Mouse (Mus musculus): ENCODE data around the gene Synpo2l. TPM values are rescaled to one million over a fixed set of nuclear protein-coding genes. Genes with fewer than 3 reads are reported as not detected.
"Not testable (repeated sequence)": the region's sequence is repeated elsewhere in the genome, so short reads cannot be mapped to it uniquely, and the experiment has no call there.

Gene Synpo2l
- 1.5 and 4.3 TPM in 2 replicates for polyA plus RNA-seq (2012; rRNA removed)

- no peak for DNase-seq
Measured at GRCm38 (mm10) chr14:20668154-20668810, at the start of gene Synpo2l. Gene Synpo2l, minus strand, starts transcription at chr14:20668354.

GRCm38 (mm10) chr14:20713832-20714231, 45.7 kb upstream of the Synpo2l start:
- WGBS: 65% methylated on average over 11 of the region's 11 CpGs
- no peak for TF ChIP-seq POLR2A (IDR thresholded peaks at IDR 0.05; ENCODE audit: borderline replicate concordance, extremely low read depth, low read depth, low read length)
- no peak for TF ChIP-seq CTCF (IDR thresholded peaks at IDR 0.05; ENCODE audit: insufficient read depth, low read length)
- H3K4me1 ChIP-seq (ENCODE audit: control insufficient read depth, insufficient read depth, low read length): peaks cover 3% of the 10 kb centered on the region; the same call in 1 of the 2 replicates
- no peak for DNase-seq
- no peak overlapping the region for H3K4me3 ChIP-seq (replicated peaks; ENCODE audit: extremely low read depth, low read depth, low read length)

More at GRCm38 (mm10) chr14:20668154-20668810, at the start of gene Synpo2l:
- 76% methylated on average over 8 of the region's 8 CpGs for WGBS
- TF ChIP-seq CTCF (IDR thresholded peaks at IDR 0.05; ENCODE audit: insufficient read depth, low read length): no peak
- TF ChIP-seq POLR2A (IDR thresholded peaks at IDR 0.05; ENCODE audit: borderline replicate concordance, extremely low read depth, low read depth, low read length): no peak
- Histone ChIP-seq H3K4me3 (replicated peaks; ENCODE audit: extremely low read depth, low read depth, low read length) (no peak within 1 kb of the TSS), H3K4me1 (ENCODE audit: control insufficient read depth, insufficient read depth, low read length) (no peaks in the 10 kb centered on the region)

DNA sequence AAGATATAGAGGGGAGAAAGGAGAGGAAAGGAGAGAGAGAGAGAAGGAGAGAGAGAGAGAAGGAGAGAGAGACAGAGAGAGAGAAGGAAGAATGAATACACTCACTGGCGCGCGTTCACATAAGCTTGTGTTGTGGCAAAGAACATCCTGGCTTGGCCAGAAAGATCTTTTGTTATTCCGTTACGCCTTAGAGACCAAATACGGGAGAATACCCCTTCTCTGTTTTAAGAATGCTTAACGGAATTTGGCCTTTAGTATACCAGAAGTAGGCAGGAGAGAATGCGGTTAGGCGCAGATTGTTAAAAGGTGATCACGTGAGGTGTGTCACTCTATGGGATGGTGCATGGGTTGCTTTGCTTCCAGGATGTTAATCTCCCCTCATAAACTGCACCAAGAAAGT, 40.1 kb upstream of the Synpo2l start:
- no peak for DNase-seq
- Histone ChIP-seq H3K4me1 (ENCODE audit: control insufficient read depth, insufficient read depth, low read length) (peaks cover 8% of the 10 kb centered on the region), H3K4me3 (replicated peaks; ENCODE audit: extremely low read depth, low read depth, low read length) (peak overlapping the region; percentile 65)
- TF ChIP-seq CTCF (IDR thresholded peaks at IDR 0.05; ENCODE audit: insufficient read depth, low read length) (no peak), POLR2A (IDR thresholded peaks at IDR 0.05; ENCODE audit: borderline replicate concordance, extremely low read depth, low read depth, low read length) (no peak)
- WGBS: 4% methylated on average over 10 of the region's 10 CpGs

DNA sequence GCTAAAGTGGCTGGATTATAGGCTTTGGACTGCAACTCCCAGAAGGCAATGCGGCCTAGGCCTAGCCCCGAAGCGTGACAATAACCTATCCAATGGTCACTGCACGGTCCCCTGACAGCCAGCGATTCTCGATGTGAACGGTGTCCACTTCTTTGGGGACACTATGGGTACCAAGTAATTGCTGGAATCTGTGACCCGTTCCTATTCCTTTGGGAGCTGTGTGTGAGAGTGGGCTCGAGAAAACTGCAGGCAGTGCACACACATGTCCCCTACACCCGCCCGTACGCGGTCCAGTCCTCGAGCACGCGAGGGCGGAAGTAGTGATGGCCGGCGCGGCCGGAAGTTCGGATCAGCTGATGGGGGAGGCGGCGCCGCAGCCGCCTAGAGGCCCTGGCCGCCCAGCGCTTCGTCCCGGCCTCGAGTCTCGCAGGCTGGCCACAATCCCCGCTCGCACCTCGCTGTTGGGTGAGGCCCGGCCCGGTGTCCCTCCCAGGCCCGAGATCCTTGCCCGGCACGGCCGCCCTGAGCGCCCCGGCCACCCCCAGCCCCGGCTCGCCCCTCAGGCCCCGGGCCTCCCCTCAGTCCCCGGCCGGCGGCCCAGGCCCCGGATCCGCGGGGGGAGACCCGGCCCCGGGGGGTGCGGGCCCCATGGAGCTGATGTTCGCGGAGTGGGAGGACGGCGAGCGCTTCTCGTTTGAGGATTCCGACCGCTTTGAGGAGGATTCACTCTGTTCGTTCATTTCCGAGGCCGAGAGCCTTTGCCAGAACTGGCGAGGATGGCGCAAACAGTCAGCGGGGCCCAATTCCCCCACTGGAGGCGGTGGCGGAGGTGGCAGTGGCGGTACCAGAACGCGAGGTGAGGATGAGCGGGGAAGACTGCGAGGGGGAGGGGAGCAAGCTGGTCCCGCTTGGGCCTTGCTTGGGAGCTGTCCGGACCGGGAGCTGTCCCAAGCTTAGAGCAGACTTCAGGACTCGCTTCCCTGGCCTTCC, 39.3 kb upstream of the Synpo2l start, which contains the start of gene Zswim8:
Gene Zswim8, plus strand, starts transcription at position 352 of the 990 bp plus-strand sequence.
- peak; percentile 92 for DNase-seq
- H3K4me3 ChIP-seq (replicated peaks; ENCODE audit: extremely low read depth, low read depth, low read length): peak within 1 kb of the TSS; percentile 65
- peaks cover 8% of the 10 kb centered on the region for H3K4me1 ChIP-seq (ENCODE audit: control insufficient read depth, insufficient read depth, low read length)
- WGBS: 1% methylated on average over 80 of the region's 80 CpGs
- TF ChIP-seq CTCF (IDR thresholded peaks at IDR 0.05; ENCODE audit: insufficient read depth, low read length) (no peak), POLR2A (IDR thresholded peaks at IDR 0.05; ENCODE audit: borderline replicate concordance, extremely low read depth, low read depth, low read length) (peak; percentile 75; the same call in 1 of the 2 replicates)

DNA sequence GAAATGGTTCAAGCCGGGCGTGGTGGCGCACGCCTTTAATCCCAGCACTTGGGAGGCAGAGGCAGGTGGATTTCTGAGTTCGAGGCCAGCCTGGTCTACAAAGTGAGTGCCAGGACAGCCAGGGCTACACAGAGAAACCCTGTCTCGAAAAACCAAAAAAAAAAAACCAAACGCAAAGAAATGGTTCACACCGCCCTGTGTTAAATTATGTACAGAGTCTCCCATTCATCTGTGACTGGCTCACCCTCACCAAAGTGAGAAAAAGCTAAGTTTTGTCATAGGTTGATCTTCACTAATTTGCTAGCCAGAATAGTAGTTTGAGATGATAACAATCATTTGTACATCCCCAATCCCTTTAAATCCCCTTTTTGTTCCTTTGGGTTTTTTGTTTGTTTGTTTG, 35.3 kb upstream of the Synpo2l start:
- H3K4me1 ChIP-seq (ENCODE audit: control insufficient read depth, insufficient read depth, low read length); DNase-seq: not testable (repeated sequence)
- 8% methylated on average over 8 of the region's 8 CpGs for WGBS
- peak overlapping the region; percentile 97 for H3K4me3 ChIP-seq (replicated peaks; ENCODE audit: extremely low read depth, low read depth, low read length)

GRCm38 (mm10) chr14:20702741-20703381, 34.7 kb upstream of the Synpo2l start, which contains the start of gene Chchd1:
Gene Chchd1, plus strand, starts transcription at chr14:20703006.
- peak within 1 kb of the TSS; percentile 97 for H3K4me3 ChIP-seq (replicated peaks; ENCODE audit: extremely low read depth, low read depth, low read length)
- peak; percentile 96 for DNase-seq
- H3K4me1 ChIP-seq (ENCODE audit: control insufficient read depth, insufficient read depth, low read length): peaks cover 7% of the 10 kb centered on the region
- peak; percentile 85 for TF ChIP-seq POLR2A (IDR thresholded peaks at IDR 0.05; ENCODE audit: borderline replicate concordance, extremely low read depth, low read depth, low read length)
- TF ChIP-seq CTCF (IDR thresholded peaks at IDR 0.05; ENCODE audit: insufficient read depth, low read length): no peak
- WGBS: under 1% methylated on average over 61 of the region's 61 CpGs

- no peak for DNase-seq
- Histone ChIP-seq H3K4me3 (replicated peaks; ENCODE audit: extremely low read depth, low read depth, low read length) (peak overlapping the region; percentile 97), H3K4me1 (ENCODE audit: control insufficient read depth, insufficient read depth, low read length) (peaks cover 8% of the 10 kb centered on the region)
- WGBS: 7% methylated on average over 15 of the region's 15 CpGs
- TF ChIP-seq CTCF (IDR thresholded peaks at IDR 0.05; ENCODE audit: insufficient read depth, low read length) (no peak), POLR2A (IDR thresholded peaks at IDR 0.05; ENCODE audit: borderline replicate concordance, extremely low read depth, low read depth, low read length) (no peak)
Measured at GRCm38 (mm10) chr14:20702096-20702740, 34.1 kb upstream of the Synpo2l start.

- H3K4me1 ChIP-seq (ENCODE audit: control insufficient read depth, insufficient read depth, low read length): peaks cover 13% of the 10 kb centered on the region
- no peak for TF ChIP-seq POLR2A (IDR thresholded peaks at IDR 0.05; ENCODE audit: borderline replicate concordance, extremely low read depth, low read depth, low read length)
- TF ChIP-seq CTCF (IDR thresholded peaks at IDR 0.05; ENCODE audit: insufficient read depth, low read length): no peak
- 70% methylated on average over 8 of the region's 8 CpGs for WGBS
- DNase-seq: no peak
- H3K4me3 ChIP-seq (replicated peaks; ENCODE audit: extremely low read depth, low read depth, low read length): no peak overlapping the region
Measured at GRCm38 (mm10) chr14:20701554-20701953, 33.4 kb upstream of the Synpo2l start.

DNA sequence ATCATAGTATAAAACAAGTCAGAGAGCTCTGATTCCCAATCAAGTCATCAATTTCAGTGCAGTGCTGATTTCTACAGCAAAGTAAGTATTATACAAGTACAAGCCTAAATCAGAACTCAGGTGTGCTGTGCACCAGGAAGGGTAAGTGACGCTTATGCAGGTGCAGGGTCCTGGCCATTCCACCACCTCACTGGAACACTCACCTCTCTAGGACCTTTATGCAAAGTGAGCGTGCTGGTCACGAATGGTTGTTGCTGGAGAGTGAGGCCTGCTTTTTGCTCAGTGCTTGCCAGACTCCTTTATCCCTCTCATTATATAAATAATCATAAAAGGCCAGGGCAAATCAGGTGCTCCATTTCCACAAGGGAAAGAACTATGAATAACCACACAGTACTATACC, 32.2 kb upstream of the Synpo2l start:
- Histone ChIP-seq H3K4me1 (ENCODE audit: control insufficient read depth, insufficient read depth, low read length) (peaks cover 18% of the 10 kb centered on the region), H3K4me3 (replicated peaks; ENCODE audit: extremely low read depth, low read depth, low read length) (no peak overlapping the region)
- DNase-seq: no peak
- TF ChIP-seq POLR2A (IDR thresholded peaks at IDR 0.05; ENCODE audit: borderline replicate concordance, extremely low read depth, low read depth, low read length) (no peak), CTCF (IDR thresholded peaks at IDR 0.05; ENCODE audit: insufficient read depth, low read length) (no peak)
- WGBS: 79% methylated on average over 3 of the region's 3 CpGs

Data from lung, adult 2 months (tissue).